Mouse (Mus musculus) CH12.LX (cell line): ENCODE data around the gene Ubqln1. TPM values are rescaled to one million over a fixed set of nuclear protein-coding genes. Genes with fewer than 3 reads are reported as not detected.
A peak's percentile ranks its signal among the peaks of the same experiment; 100 is the strongest.

Source experiments
- DNase-seq: peaks from one replicate; pipeline ENCODE4 v3.0.0-alpha.2; 2013; ENCODE audit errors: extremely low read depth
- H3K27ac ChIP-seq: 2 replicates; pipeline ENCODE4 v1.5.1; 2012; ENCODE audit warnings: low read depth, mild to moderate bottlenecking, control low read depth, moderate library complexity; ENCODE audit not compliant: insufficient read depth
- H3K27me3 ChIP-seq: replicated peaks from 2 replicates; pipeline ENCODE3; 2012; ENCODE audit warnings: inconsistent platforms
- H3K36me3 ChIP-seq, 2 experiments: replicated peaks in 1 of 2; 2 replicates each; pipeline versions ENCODE3 to v1.6.1; 2012; ENCODE audit warnings: inconsistent platforms in 1 of 2, low read length in 1 of 2, mild to moderate bottlenecking in 1 of 2, mixed read lengths in 1 of 2, moderate library complexity in 1 of 2; ENCODE audit not compliant: control insufficient read depth in 1 of 2, insufficient read depth in 1 of 2
- H3K4me1 ChIP-seq, 2 experiments: 2 replicates each; pipeline ENCODE4 v1.6.1; 2012; ENCODE audit warnings: inconsistent platforms in 1 of 2, moderate library complexity in 1 of 2; ENCODE audit not compliant: insufficient read depth in 2 of 2, control insufficient read depth in 1 of 2
- H3K4me2 ChIP-seq: 2 replicates; pipeline ENCODE4 v1.6.1; 2012; ENCODE audit warnings: low read depth, mild to moderate bottlenecking, control low read depth; ENCODE audit not compliant: poor library complexity, insufficient read depth, severe bottlenecking
- H3K4me3 ChIP-seq, 3 experiments: fragments of 150-350 bp in 1 of 3; sonication (generic) in 1 of 3; replicated peaks in 1 of 3; 2 replicates each; pipeline versions ENCODE3 to v1.5.1; 2011 to 2012; ENCODE audit warnings: low read depth in 2 of 3, low read length in 2 of 3, mild to moderate bottlenecking in 2 of 3, moderate library complexity in 2 of 3, control low read depth in 1 of 3, improper control_type of control experiment in 1 of 3, inconsistent platforms in 1 of 3, mixed read lengths in 1 of 3; ENCODE audit not compliant: poor library complexity in 1 of 3
- H3K79me2 ChIP-seq: replicated peaks from 2 replicates; pipeline ENCODE4 v1.6.1; 2012; ENCODE audit warnings: mild to moderate bottlenecking, moderate library complexity; ENCODE audit not compliant: control insufficient read depth, poor library complexity, insufficient read depth, severe bottlenecking; ENCODE audit errors: extremely low read depth
- H3K9ac ChIP-seq: 2 replicates; pipeline ENCODE4 v1.6.1; 2012; ENCODE audit warnings: low read depth, mild to moderate bottlenecking, control low read depth, moderate library complexity; ENCODE audit not compliant: insufficient read depth
- H3K9me3 ChIP-seq: replicated peaks from 2 replicates; pipeline ENCODE3; 2012; ENCODE audit warnings: low read length, inconsistent platforms, mixed read lengths
- CTCF ChIP-seq, 2 experiments: IDR thresholded peaks in 1 of 2; conservative IDR thresholded peaks in 1 of 2; 2 replicates each; pipeline ENCODE4 v1.5.1; 2011 to 2012; ENCODE audit warnings: low read depth in 2 of 2, low read length in 2 of 2, improper control_type of control experiment in 1 of 2, inconsistent platforms in 1 of 2, mild to moderate bottlenecking in 1 of 2, moderate library complexity in 1 of 2
- E2F4 ChIP-seq: IDR thresholded peaks from 2 replicates; pipeline ENCODE4 v1.6.1; 2011; ENCODE audit warnings: low read depth, low read length, improper control_type of control experiment; ENCODE audit not compliant: insufficient replicate concordance
- EP300 ChIP-seq: IDR thresholded peaks from 2 replicates; pipeline ENCODE4 v1.6.1; 2011; ENCODE audit warnings: low read length, improper control_type of control experiment
- ETS1 ChIP-seq: conservative IDR thresholded peaks from 2 replicates; pipeline ENCODE4 v1.6.1; 2012; ENCODE audit warnings: low read depth, mild to moderate bottlenecking, inconsistent platforms, low read length, improper control_type of control experiment, moderate library complexity
- IRF4 ChIP-seq: IDR thresholded peaks from 2 replicates; pipeline ENCODE4 v1.6.1; 2014; ENCODE audit warnings: low read depth, mild to moderate bottlenecking, inconsistent platforms, low read length, improper control_type of control experiment
- JUN ChIP-seq: IDR thresholded peaks from 2 replicates; pipeline ENCODE4 v1.6.1; 2011; ENCODE audit warnings: low read depth, mild to moderate bottlenecking, low read length, improper control_type of control experiment, moderate library complexity; ENCODE audit not compliant: insufficient read depth
- KAT2A ChIP-seq: IDR thresholded peaks from 2 replicates; pipeline ENCODE4 v1.6.1; 2012; ENCODE audit warnings: low read length, improper control_type of control experiment, inconsistent platforms; ENCODE audit not compliant: insufficient replicate concordance
- MAFK ChIP-seq: IDR thresholded peaks from 2 replicates; pipeline ENCODE4 v1.6.1; 2011; ENCODE audit warnings: low read length, improper control_type of control experiment; ENCODE audit not compliant: insufficient replicate concordance
- MAX ChIP-seq: IDR thresholded peaks from 2 replicates; pipeline ENCODE4 v1.6.1; 2011; ENCODE audit warnings: low read length, improper control_type of control experiment
- MAZ ChIP-seq: IDR thresholded peaks from 2 replicates; pipeline ENCODE4 v1.6.1; 2012; ENCODE audit warnings: low read depth, mild to moderate bottlenecking, inconsistent platforms, low read length, improper control_type of control experiment, moderate library complexity
- MEF2A ChIP-seq: IDR thresholded peaks from 2 replicates; pipeline ENCODE4 v1.6.1; 2014; ENCODE audit warnings: low read depth, mild to moderate bottlenecking, inconsistent platforms, low read length, improper control_type of control experiment, borderline replicate concordance
- MXI1 ChIP-seq: IDR thresholded peaks from 2 replicates; pipeline ENCODE4 v1.6.1; 2011; ENCODE audit warnings: mild to moderate bottlenecking, low read depth, low read length, improper control_type of control experiment
- MYC ChIP-seq: IDR thresholded peaks from 2 replicates; pipeline ENCODE4 v1.6.1; 2011; ENCODE audit warnings: low read depth, mild to moderate bottlenecking, improper control_type of control experiment, low read length
- NELFE ChIP-seq: IDR thresholded peaks from 2 replicates; pipeline ENCODE4 v1.6.1; 2011; ENCODE audit warnings: low read depth, low read length, improper control_type of control experiment
- NRF1 ChIP-seq: IDR thresholded peaks from 2 replicates; pipeline ENCODE4 v1.6.1; 2014; ENCODE audit warnings: low read depth, mild to moderate bottlenecking, inconsistent platforms, low read length, improper control_type of control experiment, moderate library complexity
- POLR2A ChIP-seq: IDR thresholded peaks from 2 replicates; pipeline ENCODE4 v1.6.1; 2011; ENCODE audit warnings: low read depth, mild to moderate bottlenecking, improper control_type of control experiment, low read length
- POLR2AphosphoS2 ChIP-seq: IDR thresholded peaks from 2 replicates; pipeline ENCODE4 v1.6.1; 2011; ENCODE audit warnings: low read depth, low read length, improper control_type of control experiment
- RCOR1 ChIP-seq: conservative IDR thresholded peaks from 2 replicates; pipeline ENCODE4 v1.6.1; 2012; ENCODE audit warnings: low read depth, mild to moderate bottlenecking, inconsistent platforms, low read length, improper control_type of control experiment
- TBP ChIP-seq: conservative IDR thresholded peaks from 2 replicates; pipeline ENCODE4 v1.6.1; 2011; ENCODE audit warnings: low read depth, low read length, improper control_type of control experiment
- TCF12 ChIP-seq: IDR thresholded peaks from 2 replicates; pipeline ENCODE4 v1.6.1; 2014; ENCODE audit warnings: low read depth, mild to moderate bottlenecking, inconsistent platforms, low read length, improper control_type of control experiment
- ZC3H11A ChIP-seq: IDR thresholded peaks from 2 replicates; pipeline ENCODE4 v1.6.1; 2012; ENCODE audit warnings: low read depth, mild to moderate bottlenecking, inconsistent platforms, low read length, improper control_type of control experiment
- ZKSCAN1 ChIP-seq: IDR thresholded peaks from 2 replicates; pipeline ENCODE4 v1.6.1; 2012; ENCODE audit warnings: low read depth, inconsistent platforms, low read length, improper control_type of control experiment, borderline replicate concordance
- dilution Hi-C: fragments of 300-500 bp; cut with MboI; formaldehyde crosslinking; loops from 2 replicates; pipeline ENCODE4 v1.14.3; 2020; ENCODE audit warnings: low sequenced_read_pairs; ENCODE audit not compliant: extremely low pct_unique_long_range_greater_than_20kb, extremely low pct_ligation_motif_present
- in situ Hi-C: fragments of 300-500 bp; cut with MboI; formaldehyde crosslinking; loops from 3 replicates; pipeline ENCODE4 v1.14.3; 2019; ENCODE audit warnings: low sequenced_read_pairs, low pct_ligation_motif_present, low pct_unique_long_range_greater_than_20kb, mixed read lengths
- polyA plus RNA-seq: library from polyadenylated mRNA; unstranded; fragments of >175 nt; gene quantifications from 2 replicates; pipeline ENCODE4 v1.2.1, GENCODE M21; 2012; ENCODE audit warnings: low read depth; ENCODE audit not compliant: insufficient read length
- total RNA-seq, 2 experiments: library from RNA; depleted of rRNA; stranded (reverse); fragments of 300-350 nt in 1 of 2; fragments of >200 nt in 1 of 2; gene quantifications; 2 replicates each; pipeline ENCODE4 v1.2.3; 2012 to 2014

The Ubqln1 gene
- total and polyA plus RNA-seq, 3 experiments = 58.5 to 166 (median 130) TPM

GRCm38 (mm10) chr13:58131692-58132091 is 83.8 kb downstream of the Ubqln1 start:
- no peak overlapping the region for H3K27ac ChIP-seq
- H3K79me2 ChIP-seq = peaks cover 16% of the 10 kb centered on the region
- H3K4me2 ChIP-seq = no peak overlapping the region
- in situ Hi-C loops (no loop called here), dilution Hi-C loops (no loop called here)
- peaks cover 0 to 14% of the 10 kb centered on the region in 2 experiments; a peak in 2 of 4 replicates for H3K4me1 ChIP-seq
- H3K9ac ChIP-seq = no peak overlapping the region
- peaks cover 8% of the 10 kb centered on the region for H3K9me3 ChIP-seq
- TF ChIP-seq ZC3H11A (no peak), CTCF (conservative IDR thresholded peaks at IDR 0.05 in 1 of 2, IDR thresholded peaks at IDR 0.05 in 1 of 2; ENCODE audit: low read depth in 2 of 2, low read length in 2 of 2) (peak in 1 of 2 experiments; percentile 9; a peak in 1 of 4 replicates), ZKSCAN1 (no peak)
- H3K27me3 ChIP-seq = no peaks in the 10 kb centered on the region
- no peaks in the 10 kb centered on the region for H3K36me3 ChIP-seq
- DNase-seq = no peak
- no peak overlapping the region for H3K4me3 ChIP-seq

- Histone ChIP-seq H3K27me3 (no peaks in the 10 kb centered on the region), H3K4me3 (peak overlapping the region; percentile 62 to 91 (median 71)), H3K4me2 (peak overlapping the region; percentile 39; the same call in 1 of the 2 replicates), H3K9me3 (peaks cover 3% of the 10 kb centered on the region), H3K79me2 (peaks cover 22% of the 10 kb centered on the region), H3K36me3 (peaks cover 0 to 9% of the 10 kb centered on the region in 2 experiments), H3K27ac (peak overlapping the region; percentile 85), H3K9ac (peak overlapping the region; percentile 95), H3K4me1 (peaks cover 0 to 23% of the 10 kb centered on the region in 2 experiments; a peak in 3 of 4 replicates)
- no peak for TF ChIP-seq EP300
- no peak for TF ChIP-seq ETS1
- TF ChIP-seq ZC3H11A = no peak
- TF ChIP-seq MAZ = no peak
- TF ChIP-seq MAFK = no peak
- no peak for TF ChIP-seq TBP
- no peak for DNase-seq
- dilution Hi-C loops (no loop called here), in situ Hi-C loops (no loop called here)
Measured at GRCm38 (mm10) chr13:58129687-58130246, 85.7 kb downstream of the Ubqln1 start.

GRCm38 (mm10) chr13:58128768-58129671 is 86.4 kb downstream of the Ubqln1 start:
- Histone ChIP-seq H3K79me2 (peaks cover 22% of the 10 kb centered on the region), H3K9me3 (no peaks in the 10 kb centered on the region), H3K27me3 (no peaks in the 10 kb centered on the region), H3K36me3 (peaks cover 0 to 9% of the 10 kb centered on the region in 2 experiments), H3K4me1 (peaks cover 0 to 25% of the 10 kb centered on the region in 2 experiments; a peak in 3 of 4 replicates), H3K4me2 (peak overlapping the region; percentile 39; the same call in 1 of the 2 replicates), H3K27ac (peak overlapping the region; percentile 85), H3K9ac (peak overlapping the region; percentile 95), H3K4me3 (peak overlapping the region; percentile 62 to 91 (median 71))
- peak; percentile 89 for DNase-seq
- dilution Hi-C loops (no loop called here), in situ Hi-C loops (no loop called here)
- TF ChIP-seq EP300 = no peak
- TF ChIP-seq NELFE = peak; percentile 72; the same call in 1 of the 2 replicates
- TF ChIP-seq NRF1 = peak; percentile 40; the same call in 1 of the 2 replicates
- peak; percentile 33 for TF ChIP-seq TCF12
- TF ChIP-seq IRF4 = no peak; the same call in 1 of the 2 replicates
- no peak for TF ChIP-seq POLR2AphosphoS2
- peak; percentile 74 for TF ChIP-seq POLR2A
- no peak for TF ChIP-seq ZKSCAN1
- peak; percentile 55 for TF ChIP-seq MXI1
- no peak for TF ChIP-seq RCOR1
- TF ChIP-seq MAX = peak; percentile 4; the same call in 1 of the 2 replicates
- TF ChIP-seq JUN = no peak
- TF ChIP-seq KAT2A = peak; percentile 69; the same call in 1 of the 2 replicates
- TF ChIP-seq MYC = 0 out of 2 replicates have a peak, but pooled peaks have one; percentile 42
- 0 out of 2 replicates have a peak, but pooled peaks have one; percentile 36 for TF ChIP-seq MEF2A
- TF ChIP-seq E2F4 = peak; percentile 90; the same call in 1 of the 2 replicates
